Mouse (Mus musculus) c-Kit-positive CD71-positive TER-119-positive erythroid progenitor cells, embryonic 14.5 days (primary cell): Measurements from ENCODE around the gene Dnajc16.
A peak's percentile ranks its signal among the peaks of the same experiment; 100 is the strongest.

Source experiments
- DNase-seq: peaks from one replicate; pipeline ENCODE4 v3.0.0-alpha.2; 2013; ENCODE audit warnings: low spot score

Gene Dnajc16

GRCm38 (mm10) chr4:141790524-141790990 lies at the start of gene Dnajc16:
Dnajc16 (minus strand) TSS chr4:141790931.
- peak; percentile 98 for DNase-seq

- DNase-seq, result no peak
Measured at GRCm38 (mm10) chr4:141834536-141835095, 43.9 kb upstream of the Dnajc16 start.

DNA sequence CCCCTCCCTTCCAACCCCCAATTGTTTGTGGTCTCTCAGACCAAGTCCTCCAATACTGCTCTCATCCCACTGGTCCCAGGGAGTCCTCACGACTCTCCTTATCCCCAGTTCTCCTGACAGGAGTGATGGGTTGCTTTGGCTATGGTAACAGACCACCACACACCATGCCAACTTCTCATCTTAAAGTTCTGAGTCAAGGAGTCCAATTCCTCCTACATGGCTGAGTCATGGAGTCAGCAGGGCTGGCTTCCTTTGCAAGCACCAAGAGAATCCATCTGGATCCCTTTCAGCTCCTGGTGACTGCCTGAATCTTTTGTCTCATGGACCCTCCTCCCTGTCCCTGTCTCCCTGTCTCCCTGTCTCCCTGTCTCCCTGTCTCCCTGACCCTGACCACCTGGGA lies 43.2 kb upstream of the Dnajc16 start:
- DNase-seq, result no peak

DNA sequence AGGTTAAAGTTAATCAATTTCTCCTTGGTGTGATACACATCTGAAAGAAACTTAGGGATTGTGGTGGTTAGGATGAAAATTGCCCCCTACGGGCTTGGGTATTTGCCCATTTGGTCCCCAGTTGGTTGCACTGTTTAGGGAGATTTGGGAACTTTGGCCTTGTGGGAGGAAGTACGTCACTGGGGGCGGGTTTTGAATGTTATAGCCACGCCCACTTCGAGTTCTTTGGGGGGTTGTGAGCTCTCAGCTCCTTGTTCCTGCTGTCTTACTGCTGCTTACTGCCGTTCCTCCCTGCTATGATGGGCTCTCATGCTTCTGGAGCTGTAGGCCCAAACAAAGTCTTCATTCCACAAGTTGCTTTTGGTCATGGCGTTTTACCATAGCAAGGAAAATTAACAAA lies 40.6 kb upstream of the Dnajc16 start:
- DNase-seq, result no peak

DNA sequence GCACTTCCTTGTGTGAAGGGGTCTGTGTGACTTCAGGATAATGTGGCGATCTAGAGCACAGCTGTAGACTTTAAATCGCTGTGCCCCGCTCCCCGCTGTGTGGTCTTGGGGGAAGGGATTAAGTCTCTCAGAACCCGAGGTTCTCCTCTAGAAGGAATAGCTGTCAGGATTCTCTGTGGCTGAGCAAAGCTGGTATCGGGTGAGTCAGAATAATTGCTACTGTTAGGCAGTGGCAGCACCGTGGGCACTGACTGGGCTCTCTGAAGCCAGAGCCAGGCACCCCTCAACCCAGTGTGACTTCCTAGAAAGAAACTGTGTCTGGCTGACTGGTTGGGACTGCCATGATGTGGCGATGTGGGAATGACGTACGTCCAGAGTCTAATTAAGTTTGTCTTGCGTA lies 39.6 kb upstream of the Dnajc16 start:
- DNase-seq, result no peak

DNA sequence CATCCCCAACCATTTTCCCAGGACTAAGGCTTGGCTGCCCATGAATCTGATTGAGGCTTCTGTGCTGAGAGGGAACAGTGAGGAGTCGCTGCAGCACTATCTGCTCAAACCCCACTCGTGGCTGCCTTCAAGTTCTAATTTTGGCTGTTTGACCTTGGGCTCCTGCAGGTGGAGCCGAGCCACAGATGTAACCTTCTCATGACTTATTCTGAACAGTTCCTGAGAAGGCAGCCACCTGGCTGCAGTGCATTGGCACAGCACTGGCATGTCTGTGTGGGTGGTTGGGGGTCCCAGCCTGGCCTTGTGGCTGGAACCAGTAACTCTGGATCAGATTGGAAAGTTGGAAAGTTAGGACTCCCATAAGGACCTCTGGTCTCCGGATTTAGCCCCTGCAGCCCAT lies 37.4 kb upstream of the Dnajc16 start:
- no peak for DNase-seq

DNA sequence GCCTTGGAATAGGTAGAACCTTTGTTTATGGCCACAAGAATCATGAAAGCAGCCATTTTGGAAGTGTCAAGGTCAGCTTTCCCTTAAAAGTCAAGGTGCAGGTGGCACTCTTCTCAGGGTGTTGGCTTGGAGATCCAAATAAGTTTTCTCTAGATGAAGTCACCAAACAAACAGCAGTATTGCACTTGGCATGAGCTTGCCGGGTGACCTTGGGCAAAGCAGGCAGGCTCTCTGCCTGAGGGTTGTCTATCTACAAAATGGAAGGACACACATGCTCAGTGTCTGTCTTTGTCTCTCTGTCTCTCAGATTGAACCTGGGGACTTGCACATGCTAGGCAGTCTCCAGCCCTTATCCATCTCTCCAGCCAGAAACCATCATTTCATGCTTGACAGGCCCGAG lies 36.7 kb upstream of the Dnajc16 start:
- DNase-seq, result no peak

DNA sequence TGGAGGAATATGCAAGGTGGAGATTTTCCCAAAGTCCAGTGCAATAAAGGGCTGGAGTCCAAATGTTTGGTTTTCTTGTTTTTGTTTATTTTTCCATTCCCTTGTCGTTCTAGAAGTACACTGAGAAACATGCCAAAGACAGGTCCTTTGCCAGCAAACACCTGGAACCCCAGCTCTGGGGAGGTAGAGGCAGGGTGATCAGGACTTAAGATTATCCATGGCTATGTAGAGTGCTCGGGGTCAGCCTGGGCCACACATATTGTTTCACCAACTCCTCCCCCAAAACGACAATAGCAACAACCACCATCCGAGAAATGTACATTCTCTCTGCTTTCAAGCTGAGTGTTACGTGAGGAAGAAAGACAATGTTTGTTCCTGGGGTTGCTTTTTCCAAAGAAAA lies 35.3 kb upstream of the Dnajc16 start, which contains the start of gene Cela2a:
Gene Cela2a (minus strand): TSS at position 101 of the 400 bp plus-strand sequence.
- no peak for DNase-seq

DNA sequence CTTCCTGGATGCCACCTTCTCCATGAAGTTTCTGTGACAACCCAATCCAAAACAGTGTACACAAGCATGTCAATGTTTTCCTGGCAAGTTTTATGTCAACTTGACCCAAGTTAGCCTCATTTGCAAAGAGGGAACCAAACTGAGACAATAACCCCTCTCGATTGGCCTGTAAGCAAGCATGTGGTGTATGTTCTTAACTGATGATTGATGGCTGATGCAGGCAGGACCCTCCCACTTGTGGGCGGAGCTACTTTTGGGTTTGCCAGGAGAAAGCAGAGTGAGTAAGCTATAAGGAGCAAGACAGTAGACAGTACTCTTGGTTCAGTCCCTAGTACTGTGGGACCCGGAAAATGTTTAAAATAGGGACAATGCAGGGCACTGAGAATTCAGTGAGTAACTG lies 32.2 kb upstream of the Dnajc16 start:
- peak; percentile 79 for DNase-seq

GRCm38 (mm10) chr4:141822089-141822488 lies 31.4 kb upstream of the Dnajc16 start:
- DNase-seq, result no peak

DNA sequence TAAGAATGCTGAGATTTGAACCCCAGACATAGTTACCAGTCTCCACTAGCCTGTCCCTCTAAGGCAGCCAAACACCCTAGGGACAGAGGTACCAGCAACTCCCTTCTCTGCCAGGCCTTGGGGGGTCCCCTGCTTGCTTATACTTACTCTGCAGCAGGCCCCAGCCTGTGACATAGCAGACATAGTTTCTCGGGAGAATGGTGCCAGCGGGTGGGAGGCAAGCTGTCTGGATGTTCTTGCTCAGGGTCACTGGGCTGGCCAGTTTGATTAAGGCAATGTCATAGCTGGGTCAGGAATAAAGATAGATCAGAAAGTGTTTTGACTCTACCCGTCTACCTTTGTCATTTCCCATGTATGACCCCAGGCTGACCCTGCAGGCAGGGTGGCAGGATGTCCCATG lies 30.4 kb upstream of the Dnajc16 start:
- no peak for DNase-seq

GRCm38 (mm10) chr4:141819316-141819715 lies 28.6 kb upstream of the Dnajc16 start:
- no peak for DNase-seq

- DNase-seq, result no peak
Measured at GRCm38 (mm10) chr4:141818861-141819260, 28.1 kb upstream of the Dnajc16 start.

GRCm38 (mm10) chr4:141817706-141818105 lies 27.0 kb upstream of the Dnajc16 start:
- DNase-seq, result no peak

GRCm38 (mm10) chr4:141816776-141817655 lies 26.3 kb upstream of the Dnajc16 start:
- no peak for DNase-seq

GRCm38 (mm10) chr4:141816267-141816666 lies 25.5 kb upstream of the Dnajc16 start:
- DNase-seq, result no peak

- DNase-seq, result no peak
Measured at GRCm38 (mm10) chr4:141811375-141811774, 20.6 kb upstream of the Dnajc16 start.

DNA sequence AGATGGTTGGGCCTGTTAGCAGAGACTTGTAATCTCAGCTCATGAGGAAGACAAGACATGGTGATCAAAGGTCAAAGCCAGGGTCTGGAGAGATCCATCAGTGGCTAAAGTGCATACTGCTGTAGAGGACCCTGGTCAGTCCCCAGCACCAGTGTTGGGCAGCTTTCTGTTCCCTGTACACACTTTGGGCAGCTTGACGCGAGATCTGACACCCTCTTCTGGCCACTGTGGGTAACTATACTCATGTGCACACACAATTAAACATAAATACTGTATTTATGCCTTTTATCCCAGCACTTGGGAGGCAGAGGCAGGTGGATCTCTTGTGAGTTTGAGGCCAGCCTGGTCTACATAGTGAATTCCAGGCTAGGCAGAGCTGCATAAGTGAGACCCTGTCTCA lies 20.2 kb upstream of the Dnajc16 start:
- DNase-seq, result no peak

DNA sequence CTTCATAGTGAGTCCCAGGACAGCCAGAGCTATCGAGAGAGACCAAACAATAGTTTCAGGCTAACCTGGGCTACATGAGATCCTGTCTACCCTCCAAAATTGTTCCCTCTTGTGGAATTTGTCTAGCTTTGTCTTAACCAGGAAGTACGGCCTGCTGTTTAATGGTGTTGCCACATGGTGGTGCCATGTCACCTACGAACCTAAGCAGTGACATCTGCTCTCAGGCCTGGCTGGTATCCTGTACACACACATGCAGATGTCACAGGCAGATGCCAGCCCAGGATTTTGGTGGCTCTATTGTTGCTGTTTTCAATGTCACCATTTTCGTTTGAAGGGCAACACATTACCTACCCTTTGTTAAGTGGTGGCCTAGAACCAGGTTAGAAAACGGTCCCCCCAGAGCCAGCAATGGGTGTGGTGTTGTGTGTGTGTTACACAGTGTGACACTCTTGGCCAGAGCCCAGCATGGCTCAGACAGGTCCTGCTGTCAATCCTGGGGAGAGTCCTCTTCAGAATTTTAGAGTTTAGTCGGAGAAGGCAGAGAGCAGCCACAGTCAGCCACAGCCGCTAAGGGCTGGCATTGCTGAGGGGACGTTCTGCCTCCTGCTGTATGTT lies 19.2 kb upstream of the Dnajc16 start:
- peak; percentile 35 for DNase-seq

- DNase-seq, result no peak
Measured at GRCm38 (mm10) chr4:141805886-141806285, 15.2 kb upstream of the Dnajc16 start.

- DNase-seq, result no peak
Measured at GRCm38 (mm10) chr4:141804105-141804504, 13.4 kb upstream of the Dnajc16 start.

- no peak for DNase-seq
Measured at GRCm38 (mm10) chr4:141797545-141797944, 6.8 kb upstream of the Dnajc16 start.

DNA sequence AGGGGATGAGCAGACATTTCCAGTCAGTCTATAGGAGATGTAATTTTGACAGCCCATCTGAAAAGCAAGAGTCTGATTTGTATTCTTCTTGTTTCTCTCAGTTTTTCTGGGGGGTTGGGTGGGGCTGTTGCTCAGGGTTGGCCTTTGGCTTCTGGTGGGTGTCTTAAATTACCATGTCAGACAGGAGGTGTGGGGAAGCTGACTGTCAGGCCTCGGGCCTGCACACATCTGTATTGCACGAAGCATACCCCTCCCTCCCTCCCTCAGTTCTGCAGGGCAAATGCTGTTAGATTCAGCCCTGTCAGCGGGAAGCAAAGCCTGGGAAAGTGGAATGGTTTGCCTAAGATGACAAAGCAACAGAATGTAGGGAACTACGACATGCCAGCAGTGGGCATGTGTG lies 6.2 kb upstream of the Dnajc16 start:
- no peak for DNase-seq
